Mouse (Mus musculus): Measurements from ENCODE around the gene Mtch1. TPM values are rescaled to one million over a fixed set of nuclear protein-coding genes. Genes with fewer than 3 reads are reported as not detected.

The Mtch1 gene
- 104 and 116 TPM in 2 replicates for polyA plus RNA-seq (2015; fragmentation: Nextera tagmentation; extraction: Ambion mirVana)

DNA sequence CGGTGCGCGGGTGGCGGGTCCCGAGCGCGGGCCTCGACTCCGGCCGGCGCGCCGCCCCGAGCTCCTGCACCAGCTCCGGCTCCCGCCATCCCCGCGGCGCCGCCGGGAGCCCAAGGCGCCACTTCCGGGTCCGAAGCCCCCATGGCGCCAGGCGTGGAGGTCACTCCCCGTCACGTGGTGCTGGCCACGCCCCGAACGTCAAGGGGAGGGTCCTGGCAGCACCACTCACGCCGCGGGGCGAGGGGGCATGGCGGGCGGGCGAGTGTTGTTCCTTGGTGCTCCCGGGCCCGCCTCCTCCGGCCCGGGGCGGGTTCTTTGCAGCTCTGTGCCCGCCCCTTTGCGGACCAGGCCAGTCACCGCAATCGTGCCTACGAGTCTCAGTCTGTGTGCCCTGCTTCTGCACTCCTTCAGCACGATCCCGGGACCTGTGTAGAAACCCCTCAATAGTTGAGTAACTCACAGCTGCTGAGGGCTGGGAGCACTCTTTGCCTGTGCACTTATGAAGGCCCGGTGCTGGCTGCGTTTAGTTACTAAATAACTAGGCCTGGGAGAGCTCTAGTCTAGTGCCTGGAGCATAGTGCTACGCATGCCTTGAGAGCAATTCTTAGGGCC, at the start of gene Mtch1:
TSS of gene Mtch1 (minus strand) at position 290 of the 612 bp plus-strand sequence.

DNA sequence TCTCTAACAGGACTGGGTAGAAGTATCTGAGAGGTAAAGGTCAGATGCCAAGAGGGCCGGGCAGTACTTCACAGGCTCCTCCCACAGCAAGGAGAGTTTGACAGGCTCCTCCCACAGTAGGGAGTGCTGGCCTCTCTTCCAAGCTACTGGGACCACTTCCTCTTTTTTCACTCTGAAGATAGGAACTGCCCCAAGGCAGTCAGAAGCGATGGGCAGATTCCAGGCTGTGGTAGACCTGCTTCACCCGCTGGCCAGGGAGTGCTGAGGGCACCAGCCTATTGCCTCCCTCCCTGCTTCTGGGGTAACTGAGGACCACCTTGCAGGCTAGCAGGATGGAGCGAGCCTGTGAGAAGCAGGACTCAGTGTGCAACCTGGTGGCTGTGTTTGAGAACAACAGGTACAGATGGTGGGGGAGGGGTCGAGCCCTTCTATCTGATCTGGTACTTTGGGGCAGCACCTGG, 13.1 kb upstream of the Mtch1 start, which contains the start of gene Fgd2:
TSS of gene Fgd2 (plus strand) at position 154 of the 461 bp plus-strand sequence.

GRCm38 (mm10) chr17:29317380-29317779, 30.4 kb downstream of the Mtch1 start, which contains the start of gene Pi16:
Pi16 (plus strand) TSS chr17:29317680.

Other genes starting within 250 kb of the Mtch1 start
- 14.4 and 21.6 TPM in 2 replicates for gene Rab44, start 233.8 kb downstream of the Mtch1 start, polyA plus RNA-seq (2015; fragmentation: Nextera tagmentation; extraction: Ambion mirVana)
- 0.45 and 1.1 TPM in 2 replicates for gene Cpne5, start 109.8 kb downstream of the Mtch1 start, polyA plus RNA-seq (2015; fragmentation: Nextera tagmentation; extraction: Ambion mirVana)
- 85.5 TPM in 2 replicates for gene Ppil1, start 83.7 kb downstream of the Mtch1 start, polyA plus RNA-seq (2015; fragmentation: Nextera tagmentation; extraction: Ambion mirVana)
- 63.6 and 65.4 TPM in 2 replicates for gene BC004004, start 79.1 kb downstream of the Mtch1 start, polyA plus RNA-seq (2015; fragmentation: Nextera tagmentation; extraction: Ambion mirVana)
- gene Pi16, start 30.3 kb downstream of the Mtch1 start, polyA plus RNA-seq (2015; fragmentation: Nextera tagmentation; extraction: Ambion mirVana): 7.3 and 12.1 TPM in 2 replicates
- 14.4 and 22.9 TPM in 2 replicates for gene Fgd2, start 13.0 kb upstream of the Mtch1 start, polyA plus RNA-seq (2015; fragmentation: Nextera tagmentation; extraction: Ambion mirVana)
- gene Pim1, start 142.8 kb upstream of the Mtch1 start, polyA plus RNA-seq (2015; fragmentation: Nextera tagmentation; extraction: Ambion mirVana): 66.6 and 94.8 TPM in 2 replicates
- gene Gm17657, start 201.7 kb upstream of the Mtch1 start, polyA plus RNA-seq (2015; fragmentation: Nextera tagmentation; extraction: Ambion mirVana): not detected in 2 replicates
- 3.4 and 3.8 TPM in 2 replicates for gene Tbc1d22b, start 201.9 kb upstream of the Mtch1 start, polyA plus RNA-seq (2015; fragmentation: Nextera tagmentation; extraction: Ambion mirVana)
- 0.20 and 0.51 TPM in 2 replicates for gene Tmem217, start 204.5 kb upstream of the Mtch1 start, polyA plus RNA-seq (2015; fragmentation: Nextera tagmentation; extraction: Ambion mirVana)